Mouse (Mus musculus): ENCODE measurements at regions not wholly inside any gene's neighbourhood (a gene's known extent, or its start where the extent isn't known, plus 50 kb on each side); places are given as distances from the start of the nearest gene placed in this dataset.

DNA sequence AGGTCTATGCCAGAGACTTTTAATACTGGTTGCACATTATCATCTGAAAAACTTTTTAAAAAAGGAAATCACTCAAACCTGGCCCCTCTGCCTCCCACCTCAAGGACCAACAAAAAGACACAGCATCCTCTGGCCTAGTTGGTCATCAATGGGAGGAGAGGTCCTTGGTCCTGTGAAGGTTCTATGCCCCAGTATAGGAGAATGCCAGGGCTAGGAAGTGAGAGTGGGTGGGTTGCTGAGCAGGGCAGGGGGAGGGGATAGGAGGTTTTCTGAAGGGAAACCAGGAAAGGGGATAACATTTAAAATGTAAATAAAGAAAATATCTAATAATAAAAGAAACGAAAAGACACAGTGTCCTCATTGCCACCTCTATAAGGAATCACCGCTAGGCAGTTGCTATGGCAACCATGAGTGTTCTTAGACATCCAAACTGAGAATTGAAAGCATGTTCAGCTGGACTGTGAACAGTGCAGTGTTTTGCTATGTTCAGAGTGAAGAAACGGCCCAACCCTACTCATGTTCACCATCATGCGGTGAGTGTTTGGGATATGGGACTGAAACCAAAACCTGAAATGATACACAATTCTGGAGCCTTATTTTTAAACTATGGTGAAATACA is 82.5 kb upstream of the 4933402D24Rik start:
- DNase-seq (ENCODE audit: low read depth, low spot score), result peak; percentile 18

GRCm38 (mm10) chr1:63850262-63850661 is 81.2 kb upstream of the 4933402D24Rik start:
- no peak for DNase-seq (ENCODE audit: low read depth, low spot score)

DNA sequence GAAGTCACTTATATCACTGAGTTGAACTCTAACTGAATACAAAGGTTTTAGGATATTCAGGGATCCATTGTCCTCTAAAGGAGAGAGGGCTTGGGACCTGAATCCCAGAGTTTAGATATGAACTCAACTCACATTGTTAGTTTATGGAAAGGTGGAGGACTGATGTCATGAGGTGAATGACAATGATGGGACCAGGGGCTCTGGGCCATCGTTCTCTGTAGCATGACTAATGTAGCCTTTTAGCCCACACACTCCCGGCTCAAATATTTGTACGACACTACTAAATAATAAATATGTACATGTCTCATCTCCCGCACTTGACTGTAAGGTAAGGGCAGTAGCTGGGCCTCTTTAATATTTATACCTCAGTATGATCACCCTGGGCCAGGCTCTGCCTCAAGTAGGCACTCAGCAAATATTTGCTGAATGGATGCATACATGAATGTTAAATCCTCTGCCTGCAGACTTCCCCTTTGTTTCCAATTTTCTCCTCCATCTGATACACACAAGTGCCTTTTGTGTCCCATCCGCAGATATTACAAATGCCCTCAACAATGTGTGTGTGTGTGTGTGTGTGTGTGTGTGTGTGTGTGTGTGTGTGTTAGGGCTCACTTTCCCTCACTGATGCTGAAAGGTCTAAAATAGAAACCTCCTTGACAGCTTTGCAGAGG is 59.2 kb upstream of the 4933402D24Rik start:
- DNase-seq (ENCODE audit: low read depth, low spot score), result no peak

DNA sequence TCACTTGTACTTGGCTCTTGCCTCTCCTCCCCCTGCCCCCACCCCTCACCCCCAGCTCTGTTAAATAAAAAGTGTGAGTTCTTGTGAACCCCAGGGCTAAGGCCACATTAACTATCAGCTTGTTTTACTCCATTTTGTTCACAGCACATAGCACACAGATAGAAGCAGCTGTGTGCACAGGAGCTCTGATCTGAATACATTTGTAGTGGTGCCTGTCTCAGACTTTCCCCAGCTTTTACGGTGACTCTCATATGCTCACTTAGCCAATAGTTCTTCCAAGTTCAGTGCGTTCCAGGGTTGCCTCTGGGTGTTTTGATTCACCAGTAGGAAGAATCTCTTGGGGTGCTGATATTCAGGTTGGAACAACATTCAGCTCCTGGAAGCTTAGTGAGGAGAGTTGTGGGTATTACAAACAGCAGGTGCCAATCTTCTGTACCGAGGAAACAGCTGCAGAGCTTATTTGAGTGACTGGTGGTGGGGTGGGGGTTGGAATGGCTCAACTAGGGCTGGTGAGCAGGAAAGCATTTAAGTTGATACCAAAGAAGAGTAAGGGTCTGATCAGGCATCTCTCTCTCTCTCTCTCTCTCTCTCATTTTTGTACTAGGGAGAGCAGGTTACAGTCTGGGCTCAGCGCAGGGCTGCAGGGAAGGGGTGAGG is 51.7 kb upstream of the 4933402D24Rik start:
- DNase-seq (ENCODE audit: low read depth, low spot score), result no peak

DNA sequence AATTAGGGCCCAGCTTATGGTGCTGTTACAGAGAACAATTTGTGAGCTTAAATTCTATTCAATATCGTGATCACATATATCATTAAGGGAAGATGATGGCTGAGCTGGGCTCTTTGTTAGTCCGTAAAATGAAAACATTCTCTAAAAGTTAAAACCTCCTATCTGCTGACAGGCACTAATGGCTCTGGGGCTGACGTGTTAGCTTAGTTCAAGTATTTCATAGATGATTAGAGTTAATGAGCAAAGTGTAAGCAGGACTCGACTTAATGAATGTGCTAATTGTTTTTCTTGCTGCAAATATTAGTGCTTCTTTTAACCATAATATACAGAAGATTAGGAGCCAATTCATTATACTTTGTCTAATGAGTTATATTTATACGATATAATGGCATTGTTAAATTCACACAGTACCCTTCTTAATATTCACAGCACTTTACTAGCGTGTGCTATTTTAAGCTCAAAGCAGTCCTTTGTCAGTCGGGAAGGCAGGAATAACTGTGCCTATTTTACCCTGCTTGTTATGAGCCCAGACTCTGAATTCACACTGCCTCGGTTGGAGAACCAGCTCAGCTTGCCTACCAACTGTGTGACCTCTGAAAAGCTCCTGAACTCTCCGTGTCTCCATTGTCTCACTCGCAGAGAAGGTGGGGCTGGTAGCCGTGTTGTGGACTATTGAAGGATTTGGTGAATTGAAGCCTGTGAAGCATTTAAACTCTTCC is 50.6 kb upstream of the 4933402D24Rik start:
- no peak for DNase-seq (ENCODE audit: low read depth, low spot score)

Measured in ZHBTc4 (cell line).